Mouse (Mus musculus) kidney, embryonic 14.5 days (tissue): ENCODE data around the gene Masp1. TPM values are rescaled to one million over a fixed set of nuclear protein-coding genes. Genes with fewer than 3 reads are reported as not detected.

Experiments used
- ATAC-seq: fragments of 200-750 bp; cut with Nextera tagmentation; 2 replicates; pipeline ENCODE4 v1.8.0; 2017; ENCODE audit warnings: moderate number of reproducible peaks, mild to moderate bottlenecking, moderate TSS enrichment, moderate library complexity; ENCODE audit not compliant: low FRiP score, low TSS enrichment
- H3K27ac ChIP-seq: fragments of 300-500 bp; sonication (generic); 2 replicates; pipeline ENCODE4 v1.5.1; 2014; ENCODE audit warnings: low read depth, mild to moderate bottlenecking, low read length, moderate library complexity, mixed read lengths
- H3K27me3 ChIP-seq: fragments of 300-500 bp; sonication (generic); 2 replicates; pipeline ENCODE4 v1.6.1; 2014; ENCODE audit warnings: mild to moderate bottlenecking, low read length; ENCODE audit not compliant: control insufficient read depth, insufficient read depth
- H3K36me3 ChIP-seq: fragments of 300-500 bp; sonication (generic); 2 replicates; pipeline ENCODE4 v1.6.1; 2014; ENCODE audit warnings: low read length, mixed read lengths; ENCODE audit not compliant: control insufficient read depth, insufficient read depth
- H3K4me1 ChIP-seq: fragments of 300-500 bp; sonication (generic); 2 replicates; pipeline ENCODE4 v1.6.1; 2014; ENCODE audit warnings: low read length, mixed read lengths; ENCODE audit not compliant: control insufficient read depth, insufficient read depth
- H3K4me2 ChIP-seq: fragments of 300-500 bp; sonication (generic); replicated peaks from 2 replicates; pipeline ENCODE4 v1.6.1; 2014; ENCODE audit warnings: low read depth, mild to moderate bottlenecking, low read length
- H3K4me3 ChIP-seq: fragments of 300-500 bp; sonication (generic); 2 replicates; pipeline ENCODE4 v1.5.1; 2014; ENCODE audit warnings: mild to moderate bottlenecking, low read length
- H3K9ac ChIP-seq: fragments of 300-500 bp; sonication (generic); 2 replicates; pipeline ENCODE4 v1.6.1; 2014; ENCODE audit warnings: low read depth, mild to moderate bottlenecking, low read length, moderate library complexity
- H3K9me3 ChIP-seq: fragments of 300-500 bp; sonication (generic); 2 replicates; pipeline ENCODE4 v1.6.1; 2016; ENCODE audit warnings: low read length; ENCODE audit not compliant: control insufficient read depth
- WGBS: fragments of 180-500 bp; shearing (Covaris S2); extraction: QIAGEN DNeasy Blood & Tissue Kit; methylation state at CpG from one replicate; pipeline ENCODE4 v1.1.7; 2014; 5-methylcytosine and 5-hydroxymethylcytosine counted together
- polyA plus RNA-seq: library from polyadenylated mRNA; unstranded; fragments of >200 nt; fragmentation: Nextera tagmentation; extraction: Ambion mirVana; gene quantifications from 2 replicates; pipeline ENCODE4 v1.2.1, GENCODE M21; 2014

Masp1 gene
- polyA plus RNA-seq, 1 experiment from 2014 or later = 7.5 TPM

DNA sequence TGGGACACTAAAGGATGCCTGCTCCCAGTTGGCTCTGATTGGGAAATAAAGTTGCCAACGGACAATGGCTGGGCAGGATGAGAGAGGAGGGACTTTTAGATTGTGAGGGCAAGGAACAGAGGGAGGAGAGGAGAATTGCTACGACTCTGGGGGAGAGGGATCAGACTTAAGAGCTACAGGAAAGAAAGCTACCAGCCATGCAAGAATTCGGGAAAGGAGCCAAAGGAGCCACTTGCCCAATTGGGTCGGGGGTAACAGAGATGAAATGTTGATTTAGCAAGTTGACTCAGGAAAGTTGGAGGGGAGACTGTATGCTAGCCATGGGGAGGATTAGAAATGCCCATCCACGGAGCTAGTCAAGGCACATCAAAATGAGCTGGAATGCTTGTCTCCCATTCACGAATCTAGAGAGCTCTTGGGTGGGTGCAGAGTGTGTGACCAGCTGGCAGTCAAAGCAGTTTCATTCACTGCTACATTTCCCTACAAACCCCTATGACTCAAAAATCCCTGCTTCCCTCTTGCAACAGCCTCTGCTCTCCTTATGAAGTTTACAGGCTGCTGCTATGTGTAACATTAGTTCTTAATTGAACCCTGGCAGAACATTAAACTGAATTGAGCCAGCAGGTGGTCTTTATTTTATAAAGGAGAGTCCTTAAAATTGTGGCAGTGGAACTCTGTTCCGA, 61.6 kb downstream of the Masp1 start:
- no peaks in the 10 kb centered on the region for H3K9me3 ChIP-seq
- H3K27me3 ChIP-seq = no peaks in the 10 kb centered on the region
- H3K4me1 ChIP-seq = no peaks in the 10 kb centered on the region
- H3K4me2 ChIP-seq = no peak overlapping the region
- no peaks in the 10 kb centered on the region for H3K36me3 ChIP-seq
- 50% methylated on average over 7 of the region's 7 CpGs for whole genome bisulfite sequencing
- H3K9ac ChIP-seq = no peak overlapping the region
- H3K27ac ChIP-seq = no peak overlapping the region
- no peak for ATAC-seq
- no peak overlapping the region for H3K4me3 ChIP-seq

DNA sequence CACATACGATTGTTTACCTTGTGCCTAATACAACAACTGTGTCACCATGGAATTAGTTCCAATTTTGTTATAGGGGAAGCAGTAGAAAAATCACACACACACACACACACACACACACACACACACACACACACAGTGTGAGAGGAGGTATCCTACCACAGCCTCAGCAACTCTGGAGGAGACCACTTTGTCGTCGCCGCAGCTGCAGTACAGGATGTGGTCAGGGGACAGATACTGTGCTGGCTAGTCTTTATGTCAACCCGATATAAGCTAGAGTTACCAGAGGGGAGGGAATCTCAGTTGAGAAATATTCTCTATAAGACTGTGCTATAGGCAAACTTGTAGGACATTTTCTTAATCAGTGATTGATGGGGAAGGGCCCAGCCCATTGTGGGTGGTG, 63.3 kb downstream of the Masp1 start:
- Histone ChIP-seq H3K27me3 (no peaks in the 10 kb centered on the region), H3K4me1 (no peaks in the 10 kb centered on the region), H3K36me3 (no peaks in the 10 kb centered on the region), H3K9ac (no peak overlapping the region), H3K4me3 (no peak overlapping the region), H3K27ac (no peak overlapping the region), H3K9me3 (no peaks in the 10 kb centered on the region), H3K4me2 (no peak overlapping the region)
- no peak for ATAC-seq
- 92% methylated on average over 5 of the region's 5 CpGs for WGBS

DNA sequence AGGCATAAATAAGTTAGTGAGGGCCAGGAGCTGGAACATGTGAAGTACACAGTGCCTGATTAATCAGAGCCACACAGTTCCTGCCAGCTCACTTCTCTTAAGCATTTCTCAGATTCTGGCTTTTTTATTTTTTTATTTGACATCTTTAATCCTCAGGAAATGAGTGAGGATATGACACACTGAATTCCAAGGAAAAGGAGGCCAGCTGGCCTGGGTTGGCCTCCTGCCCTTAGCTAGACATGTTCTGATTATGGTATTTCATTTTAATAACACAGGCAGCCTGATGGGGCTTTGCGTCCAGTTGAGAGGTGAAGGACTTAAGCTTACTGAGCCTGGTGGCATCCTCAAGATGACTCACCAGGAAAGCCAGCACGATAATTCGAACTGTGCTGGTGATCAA, 64.1 kb downstream of the Masp1 start:
- Histone ChIP-seq H3K9me3 (no peaks in the 10 kb centered on the region), H3K4me1 (no peaks in the 10 kb centered on the region), H3K4me2 (no peak overlapping the region), H3K4me3 (no peak overlapping the region), H3K9ac (no peak overlapping the region), H3K27me3 (no peaks in the 10 kb centered on the region), H3K36me3 (no peaks in the 10 kb centered on the region), H3K27ac (no peak overlapping the region)
- WGBS = 73% methylated on average over 3 of the region's 3 CpGs
- no peak for ATAC-seq

DNA sequence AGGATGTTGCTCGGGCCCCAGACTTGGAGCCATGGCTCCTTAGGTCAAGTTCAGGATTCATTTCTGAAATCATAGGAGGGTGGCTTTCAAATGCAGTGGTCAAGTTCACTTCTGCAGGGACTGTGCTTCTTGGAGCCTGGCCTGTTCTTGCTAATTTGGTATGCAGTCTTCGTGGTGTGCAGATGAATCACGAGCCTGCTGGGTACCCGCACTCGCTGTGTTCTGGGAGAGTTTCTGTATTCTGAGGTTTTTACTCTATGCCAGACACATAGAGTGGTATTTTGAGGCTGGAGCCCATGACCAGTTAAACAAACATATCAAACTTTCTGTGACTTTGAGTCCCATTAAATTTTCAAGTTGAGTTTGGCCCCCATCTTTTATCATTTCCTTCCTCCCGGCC, 66.2 kb downstream of the Masp1 start:
- Histone ChIP-seq H3K4me2 (no peak overlapping the region), H3K36me3 (no peaks in the 10 kb centered on the region), H3K4me1 (no peaks in the 10 kb centered on the region), H3K9me3 (no peaks in the 10 kb centered on the region), H3K27me3 (no peaks in the 10 kb centered on the region), H3K27ac (no peak overlapping the region), H3K9ac (no peak overlapping the region), H3K4me3 (no peak overlapping the region)
- 79% methylated on average over 6 of the region's 6 CpGs for whole genome bisulfite sequencing
- ATAC-seq = no peak

DNA sequence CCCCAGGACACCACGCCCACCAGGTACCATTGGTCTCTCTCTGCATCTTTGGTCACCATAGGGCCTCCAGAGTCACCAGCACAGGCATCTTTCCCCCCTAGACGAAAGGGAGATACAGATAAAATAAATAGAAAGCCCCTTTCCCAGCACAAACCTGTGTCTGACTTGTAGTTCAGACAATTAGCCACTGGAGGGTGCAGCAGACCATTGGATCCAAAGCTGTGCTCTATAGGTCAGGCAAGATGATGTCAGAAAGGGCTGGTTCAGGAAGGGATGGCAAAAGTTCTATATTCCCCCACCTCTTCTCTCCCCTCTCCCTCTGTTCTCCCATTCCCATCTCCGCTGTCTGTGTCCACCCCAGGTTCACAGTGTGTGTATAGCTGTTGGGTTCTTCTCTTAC, 68.1 kb downstream of the Masp1 start:
- peak; percentile 71 for ATAC-seq
- no peak overlapping the region for H3K9ac ChIP-seq
- 9% methylated on average over 3 of the region's 3 CpGs for WGBS
- H3K27me3 ChIP-seq = no peaks in the 10 kb centered on the region
- no peak overlapping the region for H3K4me3 ChIP-seq
- no peak overlapping the region for H3K27ac ChIP-seq
- H3K9me3 ChIP-seq = no peaks in the 10 kb centered on the region
- no peaks in the 10 kb centered on the region for H3K36me3 ChIP-seq
- H3K4me1 ChIP-seq = no peaks in the 10 kb centered on the region
- no peak overlapping the region for H3K4me2 ChIP-seq

DNA sequence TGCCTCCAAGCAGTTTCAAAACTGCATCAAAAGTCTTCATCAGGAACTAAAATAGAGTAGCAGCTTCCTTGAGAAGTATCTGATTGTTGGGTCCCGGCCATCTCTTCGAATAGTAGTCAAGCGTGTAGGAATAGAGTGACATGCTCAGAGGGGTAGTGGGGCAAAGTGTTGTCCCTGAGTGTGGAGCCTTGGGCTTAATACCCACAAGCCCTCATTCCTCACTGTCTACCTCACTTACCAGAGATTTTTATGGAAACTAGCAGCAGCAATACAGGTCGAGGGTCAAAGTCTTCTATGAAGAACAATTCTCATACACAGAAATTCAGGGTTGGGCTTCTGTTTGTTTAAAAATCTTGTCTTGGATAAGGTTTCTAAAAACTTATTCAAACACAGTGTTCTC, 69.8 kb downstream of the Masp1 start:
- 83% methylated on average over 4 of the region's 4 CpGs for WGBS
- no peak for ATAC-seq

DNA sequence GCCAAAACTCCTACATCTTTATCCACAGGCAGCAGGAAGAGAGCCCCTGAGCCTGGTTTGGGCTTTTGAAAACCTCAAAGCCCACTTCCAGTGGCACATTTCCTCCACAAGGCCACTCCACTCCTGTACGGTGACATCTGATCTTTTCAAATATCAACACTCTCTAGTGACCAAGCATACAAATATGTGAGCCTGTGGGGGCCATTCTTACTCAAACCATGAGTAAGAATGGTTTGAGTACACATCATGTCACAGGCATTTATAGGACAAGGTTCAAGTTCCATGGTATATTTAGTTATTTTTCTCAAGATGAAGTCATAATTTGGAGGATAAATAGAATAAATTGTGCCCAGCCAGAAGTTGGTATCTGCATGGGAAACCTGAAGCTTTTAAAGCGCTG, 70.7 kb downstream of the Masp1 start:
- Histone ChIP-seq H3K36me3 (no peaks in the 10 kb centered on the region), H3K4me1 (no peaks in the 10 kb centered on the region), H3K4me3 (no peak overlapping the region), H3K27me3 (no peaks in the 10 kb centered on the region), H3K9ac (no peak overlapping the region), H3K27ac (no peak overlapping the region), H3K9me3 (no peaks in the 10 kb centered on the region), H3K4me2 (no peak overlapping the region)
- WGBS = 79% methylated on average over 2 of the region's 2 CpGs
- ATAC-seq = no peak

More for the DNA sequence above, 69.8 kb downstream of the Masp1 start:
- no peaks in the 10 kb centered on the region for H3K4me1 ChIP-seq
- no peaks in the 10 kb centered on the region for H3K27me3 ChIP-seq
- no peak overlapping the region for H3K4me3 ChIP-seq
- no peak overlapping the region for H3K9ac ChIP-seq
- no peaks in the 10 kb centered on the region for H3K9me3 ChIP-seq
- no peak overlapping the region for H3K4me2 ChIP-seq
- H3K27ac ChIP-seq = no peak overlapping the region
- H3K36me3 ChIP-seq = no peaks in the 10 kb centered on the region

DNA sequence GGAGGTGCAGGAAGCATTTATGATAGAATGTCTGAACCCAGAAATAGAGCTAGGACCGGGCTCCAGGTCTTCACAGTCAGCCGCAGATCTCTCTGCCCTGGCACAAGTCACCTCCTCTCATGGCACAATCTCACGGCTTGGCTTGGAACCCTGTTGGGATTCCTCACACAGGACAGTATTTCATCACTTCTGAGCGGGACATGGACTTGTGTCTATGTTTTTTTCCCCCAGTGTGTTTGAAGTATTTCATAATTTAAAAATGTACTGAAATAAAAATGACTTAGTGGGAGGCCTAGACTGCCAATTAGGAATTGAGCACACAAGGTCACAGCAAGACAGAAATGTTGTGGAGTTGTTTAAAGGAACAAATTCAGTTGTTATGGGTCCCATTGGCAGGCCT, 76.4 kb downstream of the Masp1 start:
- no peaks in the 10 kb centered on the region for H3K9me3 ChIP-seq
- H3K4me2 ChIP-seq = no peak overlapping the region
- no peak overlapping the region for H3K27ac ChIP-seq
- 93% methylated on average over 4 of the region's 4 CpGs for WGBS
- no peak overlapping the region for H3K9ac ChIP-seq
- H3K27me3 ChIP-seq = no peaks in the 10 kb centered on the region
- H3K36me3 ChIP-seq = no peaks in the 10 kb centered on the region
- H3K4me3 ChIP-seq = no peak overlapping the region
- no peaks in the 10 kb centered on the region for H3K4me1 ChIP-seq
- ATAC-seq = no peak

DNA sequence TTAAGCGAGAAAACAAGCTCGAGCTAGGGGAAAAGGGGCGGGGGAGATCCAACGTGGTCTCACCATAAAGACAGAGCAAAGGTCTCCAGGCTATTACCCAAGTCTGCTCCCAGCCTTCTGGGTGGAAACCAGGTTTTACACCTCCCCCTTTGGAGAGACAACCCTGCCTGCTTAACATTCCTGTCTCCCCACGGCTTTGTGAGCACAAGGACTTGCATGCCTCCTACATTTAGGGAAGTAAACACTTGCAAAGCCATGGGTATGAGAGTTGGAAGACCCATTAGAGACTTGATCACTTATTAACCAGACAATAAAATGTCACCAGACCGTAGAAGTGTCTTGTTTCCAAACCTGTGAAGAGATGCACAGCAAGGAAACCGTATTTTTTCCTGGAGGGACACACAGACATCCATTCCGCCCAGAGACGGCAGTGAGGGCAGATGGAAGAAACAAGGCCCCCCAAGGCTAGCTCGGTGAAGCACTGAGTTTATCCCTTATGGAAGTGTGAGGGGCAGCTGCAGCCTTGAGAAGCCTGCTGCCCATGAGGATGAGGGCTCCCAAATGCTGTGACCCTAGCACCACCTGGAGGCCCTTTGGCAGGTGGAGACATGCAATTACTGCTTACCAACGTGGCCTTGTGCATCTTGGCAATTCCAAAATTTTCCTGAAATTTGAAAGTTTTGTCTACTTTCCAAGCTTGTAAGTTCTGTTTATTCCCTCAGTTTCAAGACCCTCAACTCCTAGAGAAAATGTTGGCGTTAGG, 83.0 kb downstream of the Masp1 start:
- Histone ChIP-seq H3K36me3 (no peaks in the 10 kb centered on the region), H3K9ac (no peak overlapping the region), H3K4me3 (no peak overlapping the region), H3K27ac (no peak overlapping the region), H3K4me2 (no peak overlapping the region), H3K27me3 (no peaks in the 10 kb centered on the region), H3K4me1 (no peaks in the 10 kb centered on the region), H3K9me3 (no peaks in the 10 kb centered on the region)
- WGBS = 50% methylated on average over 12 of the region's 12 CpGs
- no peak; the same call in 1 of the 2 replicates for ATAC-seq
